In the genomic region with DNA sequence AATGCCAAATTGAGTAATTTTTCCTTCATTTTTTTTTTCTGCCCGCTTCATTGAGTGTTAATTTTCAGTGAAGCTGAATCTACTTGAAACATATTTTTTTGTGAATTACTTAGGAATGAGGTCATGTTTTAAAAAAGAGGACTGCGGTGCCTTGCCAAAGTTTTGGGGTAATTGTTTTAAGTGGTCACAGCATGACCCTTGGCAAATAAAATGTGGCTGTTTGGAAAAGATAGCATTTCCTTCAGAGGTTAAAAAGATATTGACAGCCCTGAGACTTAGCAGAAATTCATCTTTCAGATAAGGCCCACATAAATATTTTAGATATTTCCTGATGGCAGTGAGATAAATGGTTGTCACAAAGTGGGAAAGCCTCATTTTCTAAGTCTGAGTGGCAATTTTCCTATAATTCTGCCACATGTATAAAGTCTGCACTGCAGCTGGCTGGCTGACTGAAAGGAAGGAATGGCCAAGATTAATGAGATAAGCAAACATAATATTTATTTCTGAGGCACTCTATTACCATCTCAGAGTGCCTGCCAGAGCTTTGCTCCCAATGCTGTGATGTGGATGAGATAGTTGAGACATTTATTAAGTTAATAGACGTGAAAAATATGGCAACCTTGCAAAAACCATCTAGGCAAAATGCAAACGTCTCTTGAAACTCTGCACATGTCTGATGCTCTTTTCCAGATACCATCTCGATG, we compare ENCODE assay signal across 16 mouse cellular contexts.
DNase-seq lines count a peak whose midpoint lies in the region; ATAC-seq lines count a peak whose summit lies in the region.
"Had no signal": no experiment of that assay in that cellular context is flagged by ENCODE, and none has a peak within 500 bp of the region (broad histone marks: within the 10 kb centered on the region; RNA-seq: fewer than 3 reads in every experiment).

No protein-coding gene starts in this region.

- peak; percentile 39; the same call in 1 of the 2 replicates for ATAC-seq in kidney, embryonic 14.5 days (ENCODE audit: low FRiP score, low TSS enrichment)
- no peak for ATAC-seq in kidney, embryonic 16.5 days (ENCODE audit: low FRiP score, low TSS enrichment)
- ATAC-seq in hindbrain, embryonic 11.5 days (ENCODE audit: low FRiP score): no peak
- ATAC-seq: forebrain, embryonic 15.5 days; liver, embryonic 12.5 days had no signal

- no peak overlapping the region for H3K4me3 ChIP-seq in kidney, embryonic 14.5 days (ENCODE audit: low read length)
- H3K4me3 ChIP-seq in kidney, embryonic 16.5 days (ENCODE audit: low read length): no peak overlapping the region
- no peak overlapping the region for H3K4me3 ChIP-seq in hindbrain, embryonic 11.5 days (ENCODE audit: low read depth, low read length)
- H3K4me3 ChIP-seq: forebrain, embryonic 15.5 days; heart, adult 2 months; hindbrain, embryonic 12.5 days; liver, embryonic 12.5 days; neural tube, embryonic 13.5 days had no signal

- no peaks in the 10 kb centered on the region for H3K27me3 ChIP-seq in kidney, embryonic 14.5 days (ENCODE audit: control insufficient read depth, insufficient read depth, low read length)
- H3K27me3 ChIP-seq in kidney, embryonic 16.5 days (ENCODE audit: insufficient read depth, low read length): no peaks in the 10 kb centered on the region
- no peaks in the 10 kb centered on the region for H3K27me3 ChIP-seq in hindbrain, embryonic 11.5 days (ENCODE audit: control insufficient read depth, insufficient read depth, low read length)
- H3K27me3 ChIP-seq: forebrain, embryonic 15.5 days; hindbrain, embryonic 12.5 days; liver, embryonic 12.5 days; neural tube, embryonic 13.5 days had no signal

- 43% methylated on average over 5 of the region's 5 CpGs for WGBS in kidney, embryonic 14.5 days
- 51% methylated on average over 5 of the region's 5 CpGs for WGBS in kidney, embryonic 16.5 days
- WGBS in hindbrain, embryonic 11.5 days: 78% methylated on average over 5 of the region's 5 CpGs

- H3K9ac ChIP-seq in kidney, embryonic 14.5 days (ENCODE audit: low read depth, low read length): no peak overlapping the region
- no peak overlapping the region for H3K9ac ChIP-seq in kidney, embryonic 16.5 days (replicated peaks; ENCODE audit: low read length)
- no peak overlapping the region for H3K9ac ChIP-seq in hindbrain, embryonic 11.5 days (ENCODE audit: low read depth, low read length)
- H3K9ac ChIP-seq: forebrain, embryonic 15.5 days; hindbrain, embryonic 12.5 days; liver, embryonic 12.5 days; neural tube, embryonic 13.5 days had no signal

- DNase-seq in gastrocnemius, postnatal 14 days: peak; percentile 5
- DNase-seq in gastrocnemius, postnatal 10 days: no peak
- DNase-seq in urinary bladder, postnatal 36 days (ENCODE audit: low spot score in 2 of 2): peak; percentile 4 to 9
- no peak for DNase-seq in urinary bladder, postnatal 25 days (ENCODE audit: low spot score)
- DNase-seq in yolk sac, embryonic 10.5 days (ENCODE audit: low spot score): peak; percentile 2
- DNase-seq in hindbrain, embryonic 11.5 days (ENCODE audit: low spot score): no peak
- DNase-seq: adrenal gland, postnatal 36 days; cerebellum, postnatal 36 days; kidney, adult 11 months had no signal

- H3K4me2 ChIP-seq in kidney, embryonic 14.5 days (replicated peaks; ENCODE audit: low read depth, low read length): no peak overlapping the region
- no peak overlapping the region for H3K4me2 ChIP-seq in kidney, embryonic 16.5 days (replicated peaks; ENCODE audit: low read depth, low read length)
- no peak overlapping the region for H3K4me2 ChIP-seq in hindbrain, embryonic 11.5 days (replicated peaks; ENCODE audit: low read depth, low read length)
- H3K4me2 ChIP-seq: forebrain, embryonic 15.5 days; hindbrain, embryonic 12.5 days; liver, embryonic 12.5 days; neural tube, embryonic 13.5 days had no signal

- no peaks in the 10 kb centered on the region for H3K4me1 ChIP-seq in kidney, embryonic 14.5 days (ENCODE audit: control insufficient read depth, insufficient read depth, low read length)
- no peaks in the 10 kb centered on the region for H3K4me1 ChIP-seq in kidney, embryonic 16.5 days (ENCODE audit: insufficient read depth, low read length)
- H3K4me1 ChIP-seq in hindbrain, embryonic 11.5 days (replicated peaks; ENCODE audit: control insufficient read depth, insufficient read depth, low read length): no peaks in the 10 kb centered on the region
- H3K4me1 ChIP-seq: forebrain, embryonic 15.5 days; hindbrain, embryonic 12.5 days; liver, embryonic 12.5 days; neural tube, embryonic 13.5 days had no signal

- intact Hi-C loops in gastrocnemius, postnatal 14 days (cut with DNase I; ENCODE audit: low total_unique reads): no loop called here

- H3K9me3 ChIP-seq in kidney, embryonic 14.5 days (ENCODE audit: control insufficient read depth, low read length): no peaks in the 10 kb centered on the region
- H3K9me3 ChIP-seq in kidney, embryonic 16.5 days (ENCODE audit: low read length): no peaks in the 10 kb centered on the region
- no peaks in the 10 kb centered on the region for H3K9me3 ChIP-seq in hindbrain, embryonic 11.5 days (ENCODE audit: control insufficient read depth, low read length)
- H3K9me3 ChIP-seq: forebrain, embryonic 15.5 days; hindbrain, embryonic 12.5 days; liver, embryonic 12.5 days; neural tube, embryonic 13.5 days had no signal

- no peaks in the 10 kb centered on the region for H3K36me3 ChIP-seq in kidney, embryonic 14.5 days (ENCODE audit: control insufficient read depth, insufficient read depth, low read length)
- no peaks in the 10 kb centered on the region for H3K36me3 ChIP-seq in kidney, embryonic 16.5 days (ENCODE audit: insufficient read depth, low read length)
- H3K36me3 ChIP-seq in hindbrain, embryonic 11.5 days (ENCODE audit: control insufficient read depth, insufficient read depth, low read length): no peaks in the 10 kb centered on the region
- H3K36me3 ChIP-seq: forebrain, embryonic 15.5 days; hindbrain, embryonic 12.5 days; liver, embryonic 12.5 days; neural tube, embryonic 13.5 days had no signal

- H3K27ac ChIP-seq in kidney, embryonic 14.5 days (ENCODE audit: low read depth, low read length): no peak overlapping the region
- H3K27ac ChIP-seq in kidney, embryonic 16.5 days (ENCODE audit: low read length): no peak overlapping the region
- no peak overlapping the region for H3K27ac ChIP-seq in hindbrain, embryonic 11.5 days (ENCODE audit: low read depth, low read length)
- H3K27ac ChIP-seq: forebrain, embryonic 15.5 days; heart, adult 2 months; hindbrain, embryonic 12.5 days; liver, embryonic 12.5 days; neural tube, embryonic 13.5 days had no signal

Comparison
In these comparisons a context has a peak if more than half of its experiments do, and no peak if none do; other contexts are left out.
1. DNase-seq: peak in gastrocnemius, postnatal 14 days (single experiment), urinary bladder, postnatal 36 days (2 of 2) and yolk sac, embryonic 10.5 days (single experiment); none in gastrocnemius, postnatal 10 days (single experiment), urinary bladder, postnatal 25 days (single experiment) and hindbrain, embryonic 11.5 days (single experiment).